Mouse (Mus musculus): ENCODE measurements at regions not wholly inside any gene's neighbourhood (a gene's known extent, or its start where the extent isn't known, plus 50 kb on each side); places are given as distances from the start of the nearest gene placed in this dataset.
"Not testable (repeated sequence)": the region's sequence is repeated elsewhere in the genome, so short reads cannot be mapped to it uniquely, and the experiment has no call there.

- Histone ChIP-seq H3K27me3 (ENCODE audit: control insufficient read depth, insufficient read depth, low read length) (no peaks in the 10 kb centered on the region), H3K4me2 (ENCODE audit: low read depth, low read length) (no peak overlapping the region), H3K9me3 (replicated peaks; ENCODE audit: control insufficient read depth, low read length) (no peaks in the 10 kb centered on the region), H3K4me3 (ENCODE audit: low read depth, low read length) (no peak overlapping the region), H3K9ac (replicated peaks; ENCODE audit: low read depth, low read length) (no peak overlapping the region), H3K36me3 (replicated peaks; ENCODE audit: control insufficient read depth, insufficient read depth, low read length) (no peaks in the 10 kb centered on the region), H3K27ac (ENCODE audit: low read depth) (no peak overlapping the region), H3K4me1 (ENCODE audit: control insufficient read depth, insufficient read depth) (no peaks in the 10 kb centered on the region)
- ATAC-seq (ENCODE audit: insufficient read depth, low read depth): no peak
- TF ChIP-seq CTCF (IDR thresholded peaks at IDR 0.05; ENCODE audit: low read depth) (no peak), EP300 (IDR thresholded peaks at IDR 0.05; ENCODE audit: low read depth) (no peak)
- DNase-seq (ENCODE audit: low spot score): no peak
- WGBS: 50% methylated on average over 3 of the region's 3 CpGs
These were observed 106.0 kb upstream of the Gmds start for GRCm38 (mm10) chr13:32444531-32444930.

- no peaks in the 10 kb centered on the region for H3K27me3 ChIP-seq (ENCODE audit: control insufficient read depth, insufficient read depth, low read length)
- H3K4me3 ChIP-seq (ENCODE audit: low read depth, low read length): no peak overlapping the region
- WGBS: 82% methylated on average over 13 of the region's 13 CpGs
- H3K4me2 ChIP-seq (ENCODE audit: low read depth, low read length): no peak overlapping the region
- H3K27ac ChIP-seq (ENCODE audit: low read depth): no peak overlapping the region
- no peaks in the 10 kb centered on the region for H3K4me1 ChIP-seq (ENCODE audit: control insufficient read depth, insufficient read depth)
- H3K36me3 ChIP-seq (replicated peaks; ENCODE audit: control insufficient read depth, insufficient read depth, low read length): no peaks in the 10 kb centered on the region
- no peaks in the 10 kb centered on the region for H3K9me3 ChIP-seq (replicated peaks; ENCODE audit: control insufficient read depth, low read length)
- DNase-seq (ENCODE audit: low spot score) (no peak), ATAC-seq (ENCODE audit: insufficient read depth, low read depth) (no peak)
- no peak for TF ChIP-seq CTCF (IDR thresholded peaks at IDR 0.05; ENCODE audit: low read depth)
- TF ChIP-seq EP300 (IDR thresholded peaks at IDR 0.05; ENCODE audit: low read depth): no peak
- no peak overlapping the region for H3K9ac ChIP-seq (replicated peaks; ENCODE audit: low read depth, low read length)
These were observed 103.5 kb upstream of the Gmds start for GRCm38 (mm10) chr13:32442025-32442424.

GRCm38 (mm10) chr13:32435136-32435535 is 96.6 kb upstream of the Gmds start:
- no peak for DNase-seq (ENCODE audit: low spot score)
- no peaks in the 10 kb centered on the region for H3K36me3 ChIP-seq (replicated peaks; ENCODE audit: control insufficient read depth, insufficient read depth, low read length)
- no peak overlapping the region for H3K4me2 ChIP-seq (ENCODE audit: low read depth, low read length)
- H3K9ac ChIP-seq (replicated peaks; ENCODE audit: low read depth, low read length): no peak overlapping the region
- ATAC-seq (ENCODE audit: insufficient read depth, low read depth): no peak
- no peak overlapping the region for H3K27ac ChIP-seq (ENCODE audit: low read depth)
- no peaks in the 10 kb centered on the region for H3K4me1 ChIP-seq (ENCODE audit: control insufficient read depth, insufficient read depth)
- TF ChIP-seq EP300 (IDR thresholded peaks at IDR 0.05; ENCODE audit: low read depth) (no peak), CTCF (IDR thresholded peaks at IDR 0.05; ENCODE audit: low read depth) (no peak)
- H3K9me3 ChIP-seq (replicated peaks; ENCODE audit: control insufficient read depth, low read length): no peaks in the 10 kb centered on the region
- H3K4me3 ChIP-seq (ENCODE audit: low read depth, low read length): no peak overlapping the region
- H3K27me3 ChIP-seq (ENCODE audit: control insufficient read depth, insufficient read depth, low read length): no peaks in the 10 kb centered on the region
- 62% methylated on average over 5 of the region's 5 CpGs for WGBS

GRCm38 (mm10) chr13:32428482-32428881 is 89.9 kb upstream of the Gmds start:
- Histone ChIP-seq H3K4me2 (ENCODE audit: low read depth, low read length) (no peak overlapping the region), H3K9me3 (replicated peaks; ENCODE audit: control insufficient read depth, low read length) (no peaks in the 10 kb centered on the region), H3K9ac (replicated peaks; ENCODE audit: low read depth, low read length) (no peak overlapping the region), H3K36me3 (replicated peaks; ENCODE audit: control insufficient read depth, insufficient read depth, low read length) (no peaks in the 10 kb centered on the region), H3K27ac (ENCODE audit: low read depth) (no peak overlapping the region), H3K4me3 (ENCODE audit: low read depth, low read length) (no peak overlapping the region), H3K4me1 (ENCODE audit: control insufficient read depth, insufficient read depth) (no peaks in the 10 kb centered on the region), H3K27me3 (ENCODE audit: control insufficient read depth, insufficient read depth, low read length) (no peaks in the 10 kb centered on the region)
- ATAC-seq (ENCODE audit: insufficient read depth, low read depth) (no peak), DNase-seq (ENCODE audit: low spot score) (no peak)
- WGBS: 70% methylated on average over 3 of the region's 3 CpGs
- TF ChIP-seq EP300 (IDR thresholded peaks at IDR 0.05; ENCODE audit: low read depth): no peak
- no peak for TF ChIP-seq CTCF (IDR thresholded peaks at IDR 0.05; ENCODE audit: low read depth)

GRCm38 (mm10) chr13:32426906-32427305 is 88.4 kb upstream of the Gmds start:
- no peak for DNase-seq (ENCODE audit: low spot score)
- WGBS: 61% methylated on average over 13 of the region's 13 CpGs
- no peak overlapping the region for H3K4me3 ChIP-seq (ENCODE audit: low read depth, low read length)
- no peak overlapping the region for H3K9ac ChIP-seq (replicated peaks; ENCODE audit: low read depth, low read length)
- H3K36me3 ChIP-seq (replicated peaks; ENCODE audit: control insufficient read depth, insufficient read depth, low read length): no peaks in the 10 kb centered on the region
- H3K4me1 ChIP-seq (ENCODE audit: control insufficient read depth, insufficient read depth): no peaks in the 10 kb centered on the region
- H3K27ac ChIP-seq (ENCODE audit: low read depth): no peak overlapping the region
- no peaks in the 10 kb centered on the region for H3K9me3 ChIP-seq (replicated peaks; ENCODE audit: control insufficient read depth, low read length)
- no peaks in the 10 kb centered on the region for H3K27me3 ChIP-seq (ENCODE audit: control insufficient read depth, insufficient read depth, low read length)
- TF ChIP-seq CTCF (IDR thresholded peaks at IDR 0.05; ENCODE audit: low read depth) (no peak), EP300 (IDR thresholded peaks at IDR 0.05; ENCODE audit: low read depth) (no peak)
- H3K4me2 ChIP-seq (ENCODE audit: low read depth, low read length): no peak overlapping the region
- ATAC-seq (ENCODE audit: insufficient read depth, low read depth): no peak

GRCm38 (mm10) chr13:32426199-32426598 is 87.7 kb upstream of the Gmds start:
- Histone ChIP-seq H3K9ac (replicated peaks; ENCODE audit: low read depth, low read length) (no peak overlapping the region), H3K4me1 (ENCODE audit: control insufficient read depth, insufficient read depth) (no peaks in the 10 kb centered on the region), H3K27me3 (ENCODE audit: control insufficient read depth, insufficient read depth, low read length) (no peaks in the 10 kb centered on the region), H3K4me2 (ENCODE audit: low read depth, low read length) (no peak overlapping the region), H3K27ac (ENCODE audit: low read depth) (no peak overlapping the region), H3K36me3 (replicated peaks; ENCODE audit: control insufficient read depth, insufficient read depth, low read length) (no peaks in the 10 kb centered on the region), H3K9me3 (replicated peaks; ENCODE audit: control insufficient read depth, low read length) (no peaks in the 10 kb centered on the region), H3K4me3 (ENCODE audit: low read depth, low read length) (no peak overlapping the region)
- DNase-seq (ENCODE audit: low spot score) (no peak), ATAC-seq (ENCODE audit: insufficient read depth, low read depth) (no peak)
- WGBS: 73% methylated on average over 7 of the region's 7 CpGs
- TF ChIP-seq EP300 (IDR thresholded peaks at IDR 0.05; ENCODE audit: low read depth): no peak
- no peak for TF ChIP-seq CTCF (IDR thresholded peaks at IDR 0.05; ENCODE audit: low read depth)

GRCm38 (mm10) chr13:32424543-32424942 is 86.0 kb upstream of the Gmds start:
- WGBS: 83% methylated on average over 9 of the region's 9 CpGs
- H3K4me2 ChIP-seq (ENCODE audit: low read depth, low read length); H3K9me3 ChIP-seq (replicated peaks; ENCODE audit: control insufficient read depth, low read length); H3K27ac ChIP-seq (ENCODE audit: low read depth); H3K36me3 ChIP-seq (replicated peaks; ENCODE audit: control insufficient read depth, insufficient read depth, low read length); H3K9ac ChIP-seq (replicated peaks; ENCODE audit: low read depth, low read length); DNase-seq (ENCODE audit: low spot score); H3K4me1 ChIP-seq (ENCODE audit: control insufficient read depth, insufficient read depth); H3K27me3 ChIP-seq (ENCODE audit: control insufficient read depth, insufficient read depth, low read length); H3K4me3 ChIP-seq (ENCODE audit: low read depth, low read length); ATAC-seq (ENCODE audit: insufficient read depth, low read depth): not testable (repeated sequence)
